Mouse (Mus musculus) liver, adult 2 months (tissue): ENCODE data around the gene Mpv17.

ENCODE experiments used
- CTCF ChIP-seq: fragments of 200-500 bp; IDR thresholded peaks from 2 replicates; pipeline ENCODE4 v1.5.1; 2011; ENCODE audit warnings: low read depth, low read length, control low read depth
- POLR2A ChIP-seq: fragments of 200-500 bp; IDR thresholded peaks from 2 replicates; pipeline ENCODE4 v1.6.1; 2011; ENCODE audit warnings: low read length, control low read depth; ENCODE audit not compliant: insufficient read depth; ENCODE audit errors: extremely low read depth

DNA sequence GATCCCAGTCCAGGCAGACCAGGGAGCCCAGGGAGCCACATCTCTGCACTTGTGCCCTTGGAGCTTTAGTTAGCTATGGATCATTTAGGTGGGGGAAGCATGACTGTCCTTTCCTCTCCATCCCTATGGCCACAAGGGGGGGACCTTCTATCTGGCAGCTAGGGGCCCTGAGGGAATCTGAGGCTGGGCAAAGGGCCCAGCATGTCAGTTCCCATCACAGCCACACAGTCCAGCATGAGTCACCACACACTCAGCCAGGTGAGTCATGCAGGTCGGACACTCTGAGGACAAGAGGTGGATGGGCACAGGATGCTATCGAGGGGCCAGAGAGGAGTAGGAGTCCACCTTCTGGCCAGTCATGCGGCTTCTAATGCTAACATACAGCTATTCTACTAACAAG lies 2.3 kb downstream of the Mpv17 start:
- TF ChIP-seq POLR2A (no peak), CTCF (no peak)
